Mouse (Mus musculus): ENCODE results near the gene Ift22. TPM values are rescaled to one million over a fixed set of nuclear protein-coding genes. Genes with fewer than 3 reads are reported as not detected.
"Not testable (repeated sequence)": the region's sequence is repeated elsewhere in the genome, so short reads cannot be mapped to it uniquely, and the experiment has no call there.

Ift22 gene
- polyA plus RNA-seq, 1 experiment from 2014 or later, result 112 TPM

- 68% methylated on average over 7 of the region's 7 CpGs for WGBS
- Histone ChIP-seq H3K27me3 (no peaks in the 10 kb centered on the region), H3K9me3 (no peaks in the 10 kb centered on the region), H3K4me2 (replicated peaks) (no peak overlapping the region), H3K27ac (replicated peaks) (no peak overlapping the region), H3K9ac (replicated peaks) (no peak overlapping the region), H3K4me3 (no peak overlapping the region), H3K4me1 (no peaks in the 10 kb centered on the region), H3K36me3 (no peaks in the 10 kb centered on the region)
- no peak for ATAC-seq (ENCODE audit: low FRiP score, low read depth)
These were observed 31.3 kb downstream of the Ift22 start for GRCm38 (mm10) chr5:136939284-136939683.

- ATAC-seq (ENCODE audit: low FRiP score, low read depth); H3K4me3 ChIP-seq; H3K9me3 ChIP-seq; H3K4me2 ChIP-seq (replicated peaks); H3K27me3 ChIP-seq; H3K36me3 ChIP-seq; H3K27ac ChIP-seq (replicated peaks); H3K9ac ChIP-seq (replicated peaks); H3K4me1 ChIP-seq: not testable (repeated sequence)
- WGBS, result 89% methylated on average over 6 of the region's 6 CpGs
These were observed 32.1 kb downstream of the Ift22 start for GRCm38 (mm10) chr5:136940029-136940428.

- Histone ChIP-seq H3K4me2 (replicated peaks) (no peak overlapping the region), H3K27me3 (no peaks in the 10 kb centered on the region), H3K9me3 (no peaks in the 10 kb centered on the region), H3K36me3 (no peaks in the 10 kb centered on the region), H3K4me1 (no peaks in the 10 kb centered on the region), H3K9ac (replicated peaks) (no peak overlapping the region), H3K27ac (replicated peaks) (no peak overlapping the region), H3K4me3 (no peak overlapping the region)
- WGBS, result 87% methylated on average over 12 of the region's 12 CpGs
- no peak for ATAC-seq (ENCODE audit: low FRiP score, low read depth)
These were observed 33.1 kb downstream of the Ift22 start for GRCm38 (mm10) chr5:136940845-136941560.

GRCm38 (mm10) chr5:136942781-136943180 is 34.8 kb downstream of the Ift22 start:
- Histone ChIP-seq H3K9me3 (no peaks in the 10 kb centered on the region), H3K4me2 (replicated peaks) (no peak overlapping the region), H3K9ac (replicated peaks) (no peak overlapping the region), H3K36me3 (no peaks in the 10 kb centered on the region), H3K4me3 (no peak overlapping the region), H3K27me3 (no peaks in the 10 kb centered on the region), H3K4me1 (no peaks in the 10 kb centered on the region), H3K27ac (replicated peaks) (no peak overlapping the region)
- WGBS, result 89% methylated on average over 3 of the region's 3 CpGs
- ATAC-seq (ENCODE audit: low FRiP score, low read depth), result no peak

GRCm38 (mm10) chr5:136943382-136943781 is 35.4 kb downstream of the Ift22 start:
- WGBS, result 85% methylated on average over 2 of the region's 2 CpGs

GRCm38 (mm10) chr5:136945084-136945483 is 37.1 kb downstream of the Ift22 start:
- Histone ChIP-seq H3K4me1 (no peaks in the 10 kb centered on the region), H3K27ac (replicated peaks) (no peak overlapping the region), H3K4me2 (replicated peaks) (no peak overlapping the region), H3K36me3 (no peaks in the 10 kb centered on the region), H3K27me3 (no peaks in the 10 kb centered on the region), H3K9me3 (no peaks in the 10 kb centered on the region), H3K4me3 (no peak overlapping the region), H3K9ac (replicated peaks) (no peak overlapping the region)
- no peak for ATAC-seq (ENCODE audit: low FRiP score, low read depth)
- WGBS, result 86% methylated on average over 12 of the region's 12 CpGs

More at GRCm38 (mm10) chr5:136943382-136943781, 35.4 kb downstream of the Ift22 start:
- Histone ChIP-seq H3K4me2 (replicated peaks) (no peak overlapping the region), H3K27ac (replicated peaks) (no peak overlapping the region), H3K36me3 (no peaks in the 10 kb centered on the region), H3K9ac (replicated peaks) (no peak overlapping the region), H3K4me3 (no peak overlapping the region), H3K4me1 (no peaks in the 10 kb centered on the region), H3K9me3 (no peaks in the 10 kb centered on the region), H3K27me3 (no peaks in the 10 kb centered on the region)
- ATAC-seq (ENCODE audit: low FRiP score, low read depth), result no peak

- H3K36me3 ChIP-seq, result no peaks in the 10 kb centered on the region
- ATAC-seq (ENCODE audit: low FRiP score, low read depth), result no peak
These were observed 39.9 kb downstream of the Ift22 start for GRCm38 (mm10) chr5:136947874-136948273.

GRCm38 (mm10) chr5:136949551-136950336 is 41.8 kb downstream of the Ift22 start:
- not testable (repeated sequence) for H3K27ac ChIP-seq (replicated peaks); H3K36me3 ChIP-seq; H3K4me1 ChIP-seq; H3K9ac ChIP-seq (replicated peaks); H3K9me3 ChIP-seq; H3K27me3 ChIP-seq; H3K4me3 ChIP-seq; ATAC-seq (ENCODE audit: low FRiP score, low read depth); H3K4me2 ChIP-seq (replicated peaks)
- WGBS, result 84% methylated on average over 14 of the region's 14 CpGs

More at GRCm38 (mm10) chr5:136947874-136948273, 39.9 kb downstream of the Ift22 start:
- Histone ChIP-seq H3K9ac (replicated peaks) (no peak overlapping the region), H3K27ac (replicated peaks) (no peak overlapping the region), H3K9me3 (no peaks in the 10 kb centered on the region), H3K27me3 (no peaks in the 10 kb centered on the region), H3K4me3 (no peak overlapping the region), H3K4me1 (no peaks in the 10 kb centered on the region), H3K4me2 (replicated peaks) (no peak overlapping the region)

- no peak overlapping the region for H3K27ac ChIP-seq (replicated peaks)
- no peak overlapping the region for H3K4me2 ChIP-seq (replicated peaks)
- no peak overlapping the region for H3K4me3 ChIP-seq
- ATAC-seq (ENCODE audit: low FRiP score, low read depth), result no peak
- no peaks in the 10 kb centered on the region for H3K27me3 ChIP-seq
- no peak overlapping the region for H3K9ac ChIP-seq (replicated peaks)
- no peaks in the 10 kb centered on the region for H3K36me3 ChIP-seq
- H3K9me3 ChIP-seq, result no peaks in the 10 kb centered on the region
- peaks cover 10% of the 10 kb centered on the region for H3K4me1 ChIP-seq
- 92% methylated on average over 6 of the region's 6 CpGs for WGBS
These were observed 42.6 kb downstream of the Ift22 start for GRCm38 (mm10) chr5:136950521-136950920.

- Histone ChIP-seq H3K4me3 (no peak overlapping the region), H3K27me3 (no peaks in the 10 kb centered on the region), H3K36me3 (0 out of 2 replicates have a peak, but pooled peaks cover 6% of the 10 kb centered on the region), H3K9ac (replicated peaks) (no peak overlapping the region), H3K9me3 (no peaks in the 10 kb centered on the region), H3K27ac (replicated peaks) (no peak overlapping the region), H3K4me1 (peaks cover 12% of the 10 kb centered on the region), H3K4me2 (replicated peaks) (no peak overlapping the region)
- WGBS, result 80% methylated on average over 4 of the region's 4 CpGs
- no peak for ATAC-seq (ENCODE audit: low FRiP score, low read depth)
These were observed 44.2 kb downstream of the Ift22 start for GRCm38 (mm10) chr5:136952153-136952552.

GRCm38 (mm10) chr5:136953015-136953414 is 45.1 kb downstream of the Ift22 start, which contains the start of gene Fis1:
TSS of gene Fis1 (plus strand) at chr5:136953275.
- under 1% methylated on average over 23 of the region's 23 CpGs for WGBS
- peaks cover 12% of the 10 kb centered on the region for H3K4me1 ChIP-seq
- peak within 1 kb of the TSS; percentile 71 for H3K27ac ChIP-seq (replicated peaks)
- peak within 1 kb of the TSS; percentile 80 for H3K4me2 ChIP-seq (replicated peaks)
- peak; percentile 99 for ATAC-seq (ENCODE audit: low FRiP score, low read depth)
- H3K9ac ChIP-seq (replicated peaks), result peak within 1 kb of the TSS; percentile 81
- peak within 1 kb of the TSS; percentile 82 for H3K4me3 ChIP-seq
- no peaks in the 10 kb centered on the region for H3K9me3 ChIP-seq
- H3K36me3 ChIP-seq, result 0 out of 2 replicates have a peak, but pooled peaks cover 6% of the 10 kb centered on the region
- H3K27me3 ChIP-seq, result no peaks in the 10 kb centered on the region

GRCm38 (mm10) chr5:136953440-136953951 is 45.5 kb downstream of the Ift22 start:
- no peaks in the 10 kb centered on the region for H3K27me3 ChIP-seq
- peaks cover 7% of the 10 kb centered on the region; the same call in 1 of the 2 replicates for H3K36me3 ChIP-seq
- ATAC-seq (ENCODE audit: low FRiP score, low read depth), result no peak; the same call in 1 of the 2 replicates
- H3K27ac ChIP-seq (replicated peaks), result peak overlapping the region; percentile 71
- peaks cover 12% of the 10 kb centered on the region for H3K4me1 ChIP-seq
- H3K4me3 ChIP-seq, result peak overlapping the region; percentile 82
- 3% methylated on average over 12 of the region's 12 CpGs for WGBS
- H3K4me2 ChIP-seq (replicated peaks), result peak overlapping the region; percentile 80
- peak overlapping the region; percentile 81 for H3K9ac ChIP-seq (replicated peaks)
- no peaks in the 10 kb centered on the region for H3K9me3 ChIP-seq
